Mouse (Mus musculus) limb, embryonic 10.5 days (tissue): Measurements from ENCODE around the gene Enkd1. TPM values are rescaled to one million over a fixed set of nuclear protein-coding genes. Genes with fewer than 3 reads are reported as not detected.

Experiments
- DNase-seq: peaks from one replicate; pipeline ENCODE4 v3.0.0-alpha.2; 2017; ENCODE audit warnings: low spot score
- H3K27ac ChIP-seq: fragments of 300-500 bp; sonication (generic); 2 replicates; pipeline ENCODE4 v1.5.1; 2016; ENCODE audit warnings: mild to moderate bottlenecking
- H3K27me3 ChIP-seq: fragments of 300-500 bp; sonication (generic); 2 replicates; pipeline ENCODE4 v1.6.1; 2016; ENCODE audit warnings: low read depth, mild to moderate bottlenecking; ENCODE audit not compliant: poor library complexity, severe bottlenecking
- H3K36me3 ChIP-seq: fragments of 300-500 bp; sonication (generic); 2 replicates; pipeline ENCODE4 v1.6.1; 2016; ENCODE audit warnings: mild to moderate bottlenecking, moderate library complexity
- H3K4me1 ChIP-seq: fragments of 300-500 bp; sonication (generic); 2 replicates; pipeline ENCODE4 v1.6.1; 2016
- H3K4me3 ChIP-seq: fragments of 300-500 bp; sonication (generic); 2 replicates; pipeline ENCODE4 v1.5.1; 2016; ENCODE audit warnings: mild to moderate bottlenecking, moderate library complexity
- H3K9me3 ChIP-seq: fragments of 300-500 bp; sonication (generic); replicated peaks from 2 replicates; pipeline ENCODE4 v1.6.1; 2016; ENCODE audit warnings: mild to moderate bottlenecking
- WGBS: fragments of 180-500 bp; shearing (Covaris S2); methylation state at CpG from one replicate; pipeline ENCODE4 v1.1.7; 2016; 5-methylcytosine and 5-hydroxymethylcytosine counted together
- polyA plus RNA-seq: library from polyadenylated mRNA; unstranded; fragments of >200 nt; fragmentation: Nextera tagmentation; extraction: Ambion mirVana; gene quantifications from 2 replicates; pipeline ENCODE4 v1.2.1, GENCODE M21; 2016

The Enkd1 gene
- 47.0 and 56.0 TPM in 2 replicates for polyA plus RNA-seq

DNA sequence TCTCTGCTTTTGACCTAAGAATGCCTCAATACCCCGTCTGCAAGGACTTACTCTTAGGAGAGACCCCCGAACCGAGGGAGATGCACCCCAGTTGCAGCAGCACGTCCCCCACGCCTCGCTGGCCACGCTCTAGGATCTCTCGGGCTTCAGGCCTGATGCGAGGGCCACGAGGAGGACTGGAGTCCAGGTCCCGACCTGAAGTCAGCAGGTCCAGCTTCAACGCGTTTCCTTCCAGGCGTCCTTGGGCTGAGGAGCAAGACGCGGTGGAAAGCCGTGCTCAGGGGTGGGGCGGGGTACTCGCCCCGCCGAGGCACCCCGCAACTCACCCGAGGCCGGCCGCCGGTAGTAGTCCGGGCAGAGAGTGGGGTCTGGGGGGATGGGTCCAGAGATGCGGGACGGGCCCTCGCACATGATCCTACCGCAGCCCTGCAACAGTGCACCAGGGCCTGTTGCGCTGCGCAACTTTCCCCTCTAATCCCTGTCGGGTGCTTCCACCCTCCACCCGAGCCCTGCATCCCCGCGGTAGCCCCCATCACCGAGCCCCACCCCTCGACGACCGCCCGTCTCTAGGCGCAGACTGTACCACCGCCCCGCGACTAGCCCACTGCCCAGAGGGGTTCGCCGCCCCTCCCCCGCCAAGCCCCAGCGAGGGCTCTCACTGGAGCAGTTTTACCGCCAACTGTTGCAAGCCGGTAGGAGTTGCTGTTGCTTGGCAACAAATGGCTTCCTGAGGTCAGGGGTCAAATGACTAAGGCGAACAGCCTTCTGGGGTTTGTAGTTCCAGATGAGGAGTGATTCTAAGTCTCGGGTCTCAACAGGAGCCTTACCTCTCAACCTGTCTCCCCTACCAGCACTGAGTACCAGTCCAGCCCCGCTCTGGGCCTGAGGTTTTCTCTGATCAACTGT lies at the start of gene Enkd1, which contains the start of gene 4933405L10Rik:
Gene Enkd1, minus strand, starts transcription at position 713 of the 906 bp plus-strand sequence.
Gene 4933405L10Rik, plus strand, starts transcription at position 158 of the 906 bp plus-strand sequence.
- H3K4me3 ChIP-seq = peak within 1 kb of the TSS; percentile 83
- H3K9me3 ChIP-seq = no peaks in the 10 kb centered on the region
- no peaks in the 10 kb centered on the region for H3K27me3 ChIP-seq
- peaks cover 32% of the 10 kb centered on the region for H3K36me3 ChIP-seq
- under 1% methylated on average over 55 of the region's 55 CpGs for WGBS
- H3K27ac ChIP-seq = peak within 1 kb of the TSS; percentile 91
- DNase-seq = peak; percentile 93
- H3K4me1 ChIP-seq = peaks cover 20% of the 10 kb centered on the region

DNA sequence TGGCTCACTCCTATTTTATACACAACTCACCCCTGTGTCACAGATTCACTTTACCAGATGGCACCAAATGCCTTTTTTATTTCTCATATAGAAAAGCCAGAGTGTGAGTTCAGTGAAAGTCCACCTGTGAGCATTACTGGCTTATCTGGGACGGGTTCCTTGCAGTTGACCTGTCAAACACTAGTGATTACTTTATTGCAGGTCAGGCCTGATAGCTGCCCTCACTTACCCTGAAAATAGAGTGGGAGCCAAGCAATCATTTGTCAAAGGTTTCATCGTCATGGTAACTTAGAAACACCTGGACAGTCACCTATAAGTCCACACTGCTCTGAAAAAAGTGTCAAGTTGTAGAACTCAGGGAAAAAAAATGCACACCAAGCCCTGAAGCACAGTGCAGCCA lies 46.7 kb upstream of the Enkd1 start:
- Histone ChIP-seq H3K27me3 (no peaks in the 10 kb centered on the region), H3K36me3 (peaks cover 6% of the 10 kb centered on the region), H3K27ac (no peak overlapping the region), H3K9me3 (no peaks in the 10 kb centered on the region), H3K4me3 (no peak overlapping the region), H3K4me1 (peaks cover 41% of the 10 kb centered on the region)
- DNase-seq = no peak
- WGBS = 44% methylated on average over 2 of the region's 2 CpGs

DNA sequence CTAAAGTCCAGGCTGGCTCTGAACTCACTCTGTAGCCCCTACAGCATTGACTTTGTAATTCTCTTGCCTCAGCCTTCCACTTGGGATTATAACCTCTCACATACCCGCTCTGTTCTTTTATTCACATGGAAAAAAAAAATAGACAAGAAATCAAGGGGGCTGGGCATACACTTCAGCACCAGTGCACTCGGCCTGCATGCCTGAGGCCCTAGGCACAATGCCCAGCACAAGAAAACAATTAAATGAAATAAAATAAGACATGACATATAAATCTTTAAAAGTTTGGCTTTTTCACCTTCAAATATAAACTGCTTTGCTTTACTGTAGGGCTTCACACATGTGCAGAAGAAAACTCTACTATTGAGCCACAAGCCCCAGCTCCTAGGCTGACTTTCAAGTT lies 45.9 kb upstream of the Enkd1 start:
- H3K4me3 ChIP-seq = no peak overlapping the region
- peaks cover 37% of the 10 kb centered on the region for H3K4me1 ChIP-seq
- 88% methylated on average over 2 of the region's 2 CpGs for WGBS
- H3K27ac ChIP-seq = no peak overlapping the region
- H3K27me3 ChIP-seq = no peaks in the 10 kb centered on the region
- peaks cover 6% of the 10 kb centered on the region for H3K36me3 ChIP-seq
- H3K9me3 ChIP-seq = no peaks in the 10 kb centered on the region
- DNase-seq = no peak

DNA sequence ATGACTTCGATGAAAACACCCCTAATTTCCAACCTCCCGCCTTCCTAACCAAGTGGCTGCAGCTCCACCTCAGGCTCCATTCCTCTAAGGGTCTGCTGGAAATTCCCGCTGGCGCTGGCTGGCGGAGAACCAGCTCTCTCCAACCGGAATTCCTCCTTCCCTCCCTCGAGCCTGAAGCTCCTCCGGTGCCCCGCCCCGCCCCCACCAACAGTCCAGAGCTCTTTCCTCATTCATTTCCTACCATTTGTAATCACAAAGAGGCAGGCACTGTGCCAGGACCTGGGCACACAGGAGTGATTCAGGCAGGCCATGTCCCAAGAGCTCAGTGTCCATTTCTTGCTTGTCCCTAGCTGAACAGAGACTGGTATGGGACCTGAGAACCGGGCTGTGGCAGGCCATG lies 42.6 kb upstream of the Enkd1 start:
- Histone ChIP-seq H3K36me3 (peaks cover 10% of the 10 kb centered on the region), H3K4me1 (peaks cover 35% of the 10 kb centered on the region), H3K27me3 (no peaks in the 10 kb centered on the region), H3K27ac (peak overlapping the region; percentile 53), H3K4me3 (peak overlapping the region; percentile 24; the same call in 1 of the 2 replicates), H3K9me3 (no peaks in the 10 kb centered on the region)
- peak; percentile 53 for DNase-seq
- WGBS = 10% methylated on average over 11 of the region's 11 CpGs

DNA sequence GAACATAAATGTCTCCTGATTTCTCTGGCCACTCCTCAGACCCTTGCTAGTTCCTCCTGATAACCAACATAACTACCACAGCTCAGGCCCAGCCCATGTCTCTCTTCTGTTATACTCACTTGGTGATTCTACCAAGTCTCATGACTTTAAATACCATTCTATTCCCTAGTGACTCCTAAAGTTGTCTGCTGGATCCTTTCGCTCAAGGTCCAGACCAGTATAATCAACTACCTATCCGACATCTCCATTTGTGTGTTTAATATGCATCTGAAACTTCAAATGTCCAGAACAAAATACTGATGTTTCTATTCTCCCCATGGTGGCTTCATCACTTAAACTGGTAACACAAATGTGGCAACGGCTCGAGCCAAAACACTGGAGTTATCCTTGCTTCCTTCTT lies 35.3 kb upstream of the Enkd1 start:
- Histone ChIP-seq H3K27ac (no peak overlapping the region), H3K27me3 (no peaks in the 10 kb centered on the region), H3K4me1 (peaks cover 8% of the 10 kb centered on the region; the same call in 1 of the 2 replicates), H3K36me3 (peaks cover 7% of the 10 kb centered on the region), H3K4me3 (no peak overlapping the region), H3K9me3 (no peaks in the 10 kb centered on the region)
- WGBS = 88% methylated on average over 4 of the region's 4 CpGs
- no peak for DNase-seq

DNA sequence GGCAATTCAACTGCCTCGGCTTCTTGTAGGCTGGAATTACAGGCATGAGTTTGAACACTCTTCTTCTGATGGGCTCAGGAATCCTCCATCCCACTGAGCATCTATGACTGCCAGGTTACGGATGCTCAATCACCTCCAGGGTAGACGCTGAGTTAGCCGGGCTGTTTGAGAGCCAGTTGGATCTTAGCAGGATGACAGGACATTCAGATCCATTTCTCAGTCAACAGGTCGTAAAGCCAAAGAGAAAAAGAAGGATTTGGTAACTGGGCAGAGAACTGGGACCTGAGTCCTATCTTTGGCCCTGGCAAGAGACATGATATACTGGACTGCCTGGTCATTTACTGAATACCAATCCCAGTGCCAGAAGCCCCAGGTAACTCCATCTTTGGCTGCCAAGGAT lies 31.2 kb upstream of the Enkd1 start:
- Histone ChIP-seq H3K36me3 (peaks cover 10% of the 10 kb centered on the region), H3K9me3 (no peaks in the 10 kb centered on the region), H3K27me3 (no peaks in the 10 kb centered on the region), H3K4me3 (no peak overlapping the region), H3K27ac (no peak overlapping the region), H3K4me1 (peaks cover 4% of the 10 kb centered on the region; the same call in 1 of the 2 replicates)
- DNase-seq = no peak
- 84% methylated on average over 5 of the region's 5 CpGs for WGBS

DNA sequence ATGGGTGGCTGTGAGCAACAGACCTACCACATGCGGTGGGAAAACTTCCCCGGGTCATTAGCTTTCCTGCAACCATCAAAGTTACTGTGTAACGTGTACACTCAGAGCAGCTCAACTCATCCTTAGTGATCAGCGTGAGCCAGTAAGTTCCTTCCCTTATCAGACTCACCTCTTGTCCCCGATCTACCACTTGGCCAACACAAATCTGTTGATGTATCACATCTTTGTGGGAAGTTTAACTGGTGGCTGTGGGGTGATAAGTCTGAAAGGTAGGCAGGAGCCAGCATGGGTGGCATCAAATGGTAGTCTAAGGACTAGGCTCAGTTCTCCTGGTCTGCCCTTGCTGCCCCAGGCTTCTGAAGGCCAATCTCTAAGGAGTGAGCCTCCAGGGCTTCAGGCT lies 24.2 kb upstream of the Enkd1 start:
- Histone ChIP-seq H3K36me3 (peaks cover 14% of the 10 kb centered on the region), H3K27me3 (no peaks in the 10 kb centered on the region), H3K27ac (no peak overlapping the region), H3K4me1 (no peaks in the 10 kb centered on the region), H3K9me3 (no peaks in the 10 kb centered on the region), H3K4me3 (no peak overlapping the region)
- DNase-seq = no peak
- WGBS = 93% methylated on average over 5 of the region's 5 CpGs

DNA sequence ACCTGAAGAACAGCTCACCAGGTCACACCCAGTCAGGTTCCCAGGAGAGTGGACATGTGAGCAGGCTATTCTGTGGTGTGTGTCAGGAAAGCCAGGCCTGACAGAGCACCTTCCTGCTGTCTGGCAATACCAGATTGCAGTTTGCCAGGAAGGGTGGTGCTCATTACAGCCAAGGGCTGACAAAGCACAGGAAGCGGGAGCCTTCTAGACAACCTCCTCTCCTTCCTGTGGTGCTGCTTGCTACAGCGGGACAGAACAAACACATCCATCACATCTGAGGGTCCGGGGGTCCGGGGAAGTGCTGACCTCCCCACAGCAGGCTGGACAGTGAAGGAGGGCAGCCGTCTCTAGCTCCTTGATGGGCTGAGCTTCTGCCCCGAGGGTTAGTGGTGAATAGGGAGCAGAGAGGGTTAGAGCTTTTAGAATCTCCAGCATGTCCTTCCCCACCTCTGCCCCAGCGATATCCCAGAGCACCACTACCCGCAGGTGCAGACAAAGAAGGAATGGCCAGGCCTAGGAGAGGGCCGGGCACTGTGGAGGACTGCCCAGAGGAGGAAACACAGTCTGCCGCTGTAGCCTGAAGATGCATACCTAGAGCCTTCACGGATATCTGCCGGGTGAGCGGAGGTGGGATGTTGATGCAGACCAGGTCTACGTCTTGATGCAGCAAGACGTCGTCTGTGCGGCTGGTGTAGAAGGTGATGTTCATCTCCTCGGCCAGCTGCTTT lies 19.6 kb upstream of the Enkd1 start:
- 0 out of 2 replicates have a peak overlapping the region, but pooled peaks have one; percentile 14 for H3K27ac ChIP-seq

DNA sequence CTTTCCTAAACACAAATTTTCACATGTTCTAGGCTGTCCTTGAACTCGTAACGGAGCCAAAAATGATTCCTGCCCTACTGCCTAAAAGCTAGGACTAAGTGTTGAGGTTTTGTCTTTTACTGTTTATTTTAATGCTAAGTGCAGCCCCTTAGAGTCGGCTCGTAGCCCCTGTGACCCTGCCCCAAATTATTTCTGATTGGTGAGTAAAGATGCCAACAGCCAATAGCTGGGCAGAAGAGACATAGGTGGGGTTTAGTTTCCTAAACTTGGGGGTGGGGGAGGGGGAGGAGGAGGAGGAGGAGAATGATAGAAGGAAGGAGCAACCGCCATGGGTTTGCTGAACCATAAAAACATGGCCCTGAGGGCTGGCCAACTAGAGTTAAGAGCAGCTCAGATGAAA lies 17.7 kb upstream of the Enkd1 start:
- Histone ChIP-seq H3K27me3 (no peaks in the 10 kb centered on the region), H3K9me3 (no peaks in the 10 kb centered on the region), H3K27ac (no peak overlapping the region), H3K36me3 (peaks cover 52% of the 10 kb centered on the region), H3K4me1 (no peaks in the 10 kb centered on the region), H3K4me3 (no peak overlapping the region)
- WGBS = 81% methylated on average over 5 of the region's 5 CpGs
- no peak for DNase-seq

More for the DNA sequence above, 19.6 kb upstream of the Enkd1 start:
- Histone ChIP-seq H3K36me3 (peaks cover 47% of the 10 kb centered on the region), H3K4me3 (no peak overlapping the region), H3K4me1 (no peaks in the 10 kb centered on the region), H3K9me3 (no peaks in the 10 kb centered on the region), H3K27me3 (no peaks in the 10 kb centered on the region)
- DNase-seq = no peak
- 83% methylated on average over 18 of the region's 18 CpGs for WGBS

DNA sequence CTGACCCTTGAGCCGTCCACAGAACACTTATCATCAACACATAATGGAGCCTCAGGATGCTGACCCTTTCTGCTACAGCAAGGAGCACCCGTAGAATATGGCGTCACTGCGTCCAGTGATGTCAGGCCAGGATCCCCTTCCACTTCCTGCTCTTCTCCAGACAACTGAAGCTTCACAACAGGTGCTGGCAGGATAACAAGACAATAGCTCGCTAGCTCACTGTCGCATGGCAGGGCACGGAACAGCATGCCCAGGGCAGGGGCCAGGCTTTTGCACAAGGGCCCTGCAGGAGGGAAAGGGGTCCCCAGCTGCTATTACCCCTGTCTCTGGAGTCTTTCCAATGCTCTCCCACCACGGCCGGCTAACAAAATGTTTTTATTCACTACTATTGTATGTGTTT lies 14.9 kb upstream of the Enkd1 start:
- no peak overlapping the region for H3K4me3 ChIP-seq
- WGBS = 97% methylated on average over 9 of the region's 9 CpGs
- no peaks in the 10 kb centered on the region for H3K4me1 ChIP-seq
- H3K27ac ChIP-seq = no peak overlapping the region
- no peaks in the 10 kb centered on the region for H3K9me3 ChIP-seq
- no peaks in the 10 kb centered on the region for H3K27me3 ChIP-seq
- H3K36me3 ChIP-seq = peaks cover 53% of the 10 kb centered on the region
- DNase-seq = no peak

DNA sequence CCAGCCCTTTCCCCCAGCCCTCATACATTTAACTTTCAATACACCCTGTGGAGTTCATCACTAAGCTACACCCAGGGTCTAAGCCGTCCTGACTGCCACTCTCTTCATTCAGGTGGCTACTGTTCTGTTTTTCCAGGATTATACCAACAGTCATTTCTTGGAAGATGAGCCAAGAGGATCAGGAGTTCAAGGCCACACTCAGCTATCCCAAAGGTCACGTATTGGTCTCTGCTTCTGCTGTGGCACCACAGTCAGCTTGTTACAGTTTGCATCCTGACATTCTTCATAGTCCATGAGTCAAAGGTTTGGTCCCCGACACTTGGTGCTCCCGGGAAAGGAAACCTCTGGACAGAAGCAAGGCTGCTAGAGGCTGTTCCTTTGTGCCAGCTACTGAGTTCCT lies 11.6 kb upstream of the Enkd1 start:
- no peak for DNase-seq
- Histone ChIP-seq H3K36me3 (peaks cover 53% of the 10 kb centered on the region), H3K4me1 (0 out of 2 replicates have a peak, but pooled peaks cover under 1% of the 10 kb centered on the region), H3K9me3 (no peaks in the 10 kb centered on the region), H3K27ac (no peak overlapping the region), H3K4me3 (no peak overlapping the region), H3K27me3 (no peaks in the 10 kb centered on the region)
- WGBS = 86% methylated on average over 4 of the region's 4 CpGs

DNA sequence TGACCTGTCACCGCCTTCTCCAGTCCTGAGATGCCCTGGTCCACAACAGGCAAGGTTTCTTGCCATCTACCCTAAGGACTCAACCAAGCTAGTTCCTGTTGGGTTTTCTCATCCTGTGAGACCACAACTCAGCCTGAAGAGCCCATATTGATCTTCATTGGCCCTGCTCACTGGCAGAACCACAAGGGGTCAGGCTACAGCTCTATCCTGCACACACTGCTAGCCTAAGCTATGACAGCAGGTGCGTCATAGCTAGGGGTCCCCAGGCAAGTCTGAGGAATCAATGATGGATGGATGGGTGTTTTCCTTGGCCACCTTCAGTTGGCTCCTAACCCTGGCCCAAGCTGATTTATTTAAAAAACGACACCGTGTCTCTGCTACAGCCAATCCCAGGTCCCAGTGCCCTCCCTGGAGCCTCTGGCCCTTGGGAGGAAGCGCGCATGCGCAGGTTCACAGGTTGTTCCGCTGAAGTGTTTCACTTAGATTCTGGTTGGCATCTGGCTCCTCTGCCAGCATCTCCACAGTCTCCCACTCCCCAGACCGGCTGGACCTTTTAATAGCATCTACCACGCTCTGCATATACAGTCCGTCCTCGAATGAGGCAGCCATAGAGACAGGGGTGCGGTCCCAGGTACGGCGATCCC lies 8.4 kb upstream of the Enkd1 start:
- no peak for DNase-seq
- Histone ChIP-seq H3K4me3 (no peak overlapping the region), H3K9me3 (no peaks in the 10 kb centered on the region), H3K36me3 (peaks cover 36% of the 10 kb centered on the region), H3K4me1 (0 out of 2 replicates have a peak, but pooled peaks cover 4% of the 10 kb centered on the region), H3K27ac (no peak overlapping the region), H3K27me3 (no peaks in the 10 kb centered on the region)
- WGBS = 91% methylated on average over 15 of the region's 15 CpGs
